Mouse (Mus musculus) heart, embryonic 13.5 days (tissue): Measurements from ENCODE around the gene Gm10577. TPM values are rescaled to one million over a fixed set of nuclear protein-coding genes. Genes with fewer than 3 reads are reported as not detected.

Source experiments
- polyA plus RNA-seq: library from polyadenylated mRNA; unstranded; fragments of >200 nt; fragmentation: Nextera tagmentation; extraction: Ambion mirVana; gene quantifications from 2 replicates; pipeline ENCODE4 v1.2.1, GENCODE M21; 2015

The Gm10577 gene
- polyA plus RNA-seq, 1 experiment from 2014 or later = not detected

Other genes with a start within 250 kb of the Gm10577 start
- gene Cachd1, start 244.0 kb downstream of the Gm10577 start, polyA plus RNA-seq = 6.8 and 6.9 TPM in 2 replicates
- gene Raver2, start 48.3 kb upstream of the Gm10577 start, polyA plus RNA-seq = 3.6 and 3.8 TPM in 2 replicates
- gene Jak1, start 244.6 kb upstream of the Gm10577 start, polyA plus RNA-seq = 51.5 and 53.6 TPM in 2 replicates